Mouse (Mus musculus): Measurements from ENCODE around the gene Ppm1h. TPM values are rescaled to one million over a fixed set of nuclear protein-coding genes. Genes with fewer than 3 reads are reported as not detected.

The Ppm1h gene
- total and polyA plus RNA-seq, 3 experiments = 1.2 to 1.3 (median 1.3) TPM

DNA sequence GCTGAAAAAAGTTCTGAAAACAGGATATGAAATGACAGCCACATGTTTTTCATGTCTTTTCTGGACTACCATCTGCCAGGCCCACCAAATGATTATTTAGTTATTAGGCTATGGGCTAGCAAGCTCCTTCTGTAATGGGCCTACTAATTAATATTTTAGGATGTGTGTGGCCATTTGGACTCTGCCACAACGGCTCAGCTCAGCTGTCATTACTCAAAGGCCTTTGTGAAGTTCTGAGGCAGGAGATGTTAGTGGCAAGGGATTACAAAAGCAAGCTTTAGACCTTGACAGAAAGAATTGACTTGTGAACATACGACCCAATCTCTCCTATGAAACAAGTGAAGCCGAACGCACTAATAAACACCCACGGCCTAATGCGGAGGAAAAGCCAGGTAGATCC, 272.4 kb downstream of the Ppm1h start:
- no peaks in the 10 kb centered on the region for H3K79me2 ChIP-seq (replicated peaks; ENCODE audit: control insufficient read depth, extremely low read depth, insufficient read depth, poor library complexity, severe bottlenecking)
- H3K27me3 ChIP-seq (replicated peaks) = no peaks in the 10 kb centered on the region
- H3K9me3 ChIP-seq (replicated peaks; ENCODE audit: low read length) = no peaks in the 10 kb centered on the region
- H3K4me1 ChIP-seq (ENCODE audit: control insufficient read depth in 1 of 2, insufficient read depth in 2 of 2) = no peaks in the 10 kb centered on the region
- TF ChIP-seq SIN3A (IDR thresholded peaks at IDR 0.05; ENCODE audit: low read length) (no peak), PAX5 (IDR thresholded peaks at IDR 0.05; ENCODE audit: low read length) (no peak), KAT2A (IDR thresholded peaks at IDR 0.05; ENCODE audit: insufficient replicate concordance, low read length) (no peak), TBP (conservative IDR thresholded peaks at IDR 0.05; ENCODE audit: low read depth, low read length) (no peak), MAFK (IDR thresholded peaks at IDR 0.05; ENCODE audit: insufficient replicate concordance, low read length) (no peak), ELF1 (IDR thresholded peaks at IDR 0.05; ENCODE audit: low read depth, low read length) (no peak)
- in situ Hi-C loops (cut with MboI; ENCODE audit: low pct_ligation_motif_present, low pct_unique_long_range_greater_than_20kb, low sequenced_read_pairs) = no loop called here
- H3K4me2 ChIP-seq (ENCODE audit: insufficient read depth, low read depth, poor library complexity, severe bottlenecking) = no peak overlapping the region
- H3K9ac ChIP-seq (ENCODE audit: insufficient read depth, low read depth) = no peak overlapping the region
- no peak for DNase-seq (ENCODE audit: extremely low read depth)
- no peaks in the 10 kb centered on the region for H3K36me3 ChIP-seq (replicated peaks in 1 of 2; ENCODE audit: control insufficient read depth in 1 of 2, insufficient read depth in 1 of 2, low read length in 1 of 2)
- no peak overlapping the region for H3K27ac ChIP-seq (ENCODE audit: insufficient read depth, low read depth)
- dilution Hi-C loops (cut with MboI; ENCODE audit: extremely low pct_ligation_motif_present, extremely low pct_unique_long_range_greater_than_20kb, low sequenced_read_pairs) = no loop called here
- no peak overlapping the region for H3K4me3 ChIP-seq (replicated peaks in 1 of 3; ENCODE audit: low read depth in 2 of 3, low read length in 2 of 3, poor library complexity in 1 of 3)

GRCm38 (mm10) chr10:122953576-122953975, 275.0 kb downstream of the Ppm1h start:
- no peaks in the 10 kb centered on the region for H3K79me2 ChIP-seq (replicated peaks; ENCODE audit: control insufficient read depth, extremely low read depth, insufficient read depth, poor library complexity, severe bottlenecking)
- no peak overlapping the region for H3K9ac ChIP-seq (ENCODE audit: insufficient read depth, low read depth)
- H3K27me3 ChIP-seq (replicated peaks) = no peaks in the 10 kb centered on the region
- H3K4me1 ChIP-seq (ENCODE audit: control insufficient read depth in 1 of 2, insufficient read depth in 2 of 2) = no peaks in the 10 kb centered on the region
- no peak for DNase-seq (ENCODE audit: extremely low read depth)
- TF ChIP-seq CHD1 (IDR thresholded peaks at IDR 0.05; ENCODE audit: low read depth, low read length) (no peak), ZC3H11A (IDR thresholded peaks at IDR 0.05; ENCODE audit: low read depth, low read length) (no peak), EP300 (IDR thresholded peaks at IDR 0.05; ENCODE audit: low read length) (no peak), TBP (conservative IDR thresholded peaks at IDR 0.05; ENCODE audit: low read depth, low read length) (no peak), ETS1 (conservative IDR thresholded peaks at IDR 0.05; ENCODE audit: low read depth, low read length) (no peak)
- H3K36me3 ChIP-seq (replicated peaks in 1 of 2; ENCODE audit: control insufficient read depth in 1 of 2, insufficient read depth in 1 of 2, low read length in 1 of 2) = no peaks in the 10 kb centered on the region
- H3K4me2 ChIP-seq (ENCODE audit: insufficient read depth, low read depth, poor library complexity, severe bottlenecking) = no peak overlapping the region
- dilution Hi-C loops (cut with MboI; ENCODE audit: extremely low pct_ligation_motif_present, extremely low pct_unique_long_range_greater_than_20kb, low sequenced_read_pairs) = no loop called here
- no peak overlapping the region for H3K27ac ChIP-seq (ENCODE audit: insufficient read depth, low read depth)
- H3K9me3 ChIP-seq (replicated peaks; ENCODE audit: low read length) = no peaks in the 10 kb centered on the region
- no peak overlapping the region for H3K4me3 ChIP-seq (replicated peaks in 1 of 3; ENCODE audit: low read depth in 2 of 3, low read length in 2 of 3, poor library complexity in 1 of 3)
- in situ Hi-C loops (cut with MboI; ENCODE audit: low pct_ligation_motif_present, low pct_unique_long_range_greater_than_20kb, low sequenced_read_pairs) = no loop called here

DNA sequence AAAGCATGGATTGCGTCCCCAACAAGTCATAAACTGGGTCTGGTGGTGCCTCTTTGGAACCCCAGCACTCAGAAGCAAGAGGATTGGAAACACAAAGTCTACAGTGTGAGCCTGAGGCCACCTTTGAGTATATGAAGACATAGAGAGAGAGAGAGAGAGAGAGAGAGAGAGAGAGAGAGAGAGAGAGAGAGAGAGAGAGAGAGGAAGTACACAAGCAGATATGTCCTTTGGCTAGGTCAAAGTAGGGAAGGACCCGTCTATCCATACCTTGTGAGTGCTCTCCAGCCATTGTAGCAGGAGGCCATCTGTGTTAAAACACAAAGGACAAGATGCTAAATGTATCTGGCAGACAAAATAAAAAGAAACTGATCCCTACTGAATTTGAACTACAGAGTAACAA, 279.4 kb downstream of the Ppm1h start:
- no peak overlapping the region for H3K9ac ChIP-seq (ENCODE audit: insufficient read depth, low read depth)
- dilution Hi-C loops (cut with MboI; ENCODE audit: extremely low pct_ligation_motif_present, extremely low pct_unique_long_range_greater_than_20kb, low sequenced_read_pairs) = no loop called here

More for the DNA sequence above, 279.4 kb downstream of the Ppm1h start:
- Histone ChIP-seq H3K4me3 (replicated peaks in 1 of 3; ENCODE audit: low read depth in 2 of 3, low read length in 2 of 3, poor library complexity in 1 of 3) (no peak overlapping the region), H3K27me3 (replicated peaks) (no peaks in the 10 kb centered on the region), H3K9me3 (replicated peaks; ENCODE audit: low read length) (no peaks in the 10 kb centered on the region), H3K36me3 (replicated peaks in 1 of 2; ENCODE audit: control insufficient read depth in 1 of 2, insufficient read depth in 1 of 2, low read length in 1 of 2) (no peaks in the 10 kb centered on the region), H3K4me1 (ENCODE audit: control insufficient read depth in 1 of 2, insufficient read depth in 2 of 2) (no peaks in the 10 kb centered on the region), H3K27ac (ENCODE audit: insufficient read depth, low read depth) (no peak overlapping the region), H3K4me2 (ENCODE audit: insufficient read depth, low read depth, poor library complexity, severe bottlenecking) (no peak overlapping the region), H3K79me2 (replicated peaks; ENCODE audit: control insufficient read depth, extremely low read depth, insufficient read depth, poor library complexity, severe bottlenecking) (no peaks in the 10 kb centered on the region)
- DNase-seq (ENCODE audit: extremely low read depth) = no peak
- no peak for TF ChIP-seq CTCF (conservative IDR thresholded peaks at IDR 0.05 in 1 of 2, IDR thresholded peaks at IDR 0.05 in 1 of 2; ENCODE audit: low read depth in 2 of 2, low read length in 2 of 2)
- TF ChIP-seq ZMIZ1 (IDR thresholded peaks at IDR 0.05; ENCODE audit: low read depth, low read length) = no peak
- TF ChIP-seq ETS1 (conservative IDR thresholded peaks at IDR 0.05; ENCODE audit: low read depth, low read length) = no peak
- TF ChIP-seq ZNF384 (IDR thresholded peaks at IDR 0.05; ENCODE audit: low read depth, low read length) = no peak
- TF ChIP-seq GABPA (IDR thresholded peaks at IDR 0.05; ENCODE audit: insufficient replicate concordance, low read depth, low read length) = no peak
- no peak for TF ChIP-seq RCOR1 (conservative IDR thresholded peaks at IDR 0.05; ENCODE audit: low read depth, low read length)
- no peak for TF ChIP-seq MAZ (IDR thresholded peaks at IDR 0.05; ENCODE audit: low read depth, low read length)
- TF ChIP-seq USF2 (conservative IDR thresholded peaks at IDR 0.05; ENCODE audit: low read depth, low read length) = no peak
- TF ChIP-seq CHD2 (IDR thresholded peaks at IDR 0.05; ENCODE audit: low read length) = no peak
- TF ChIP-seq EP300 (IDR thresholded peaks at IDR 0.05; ENCODE audit: low read length) = no peak
- TF ChIP-seq ELF1 (IDR thresholded peaks at IDR 0.05; ENCODE audit: low read depth, low read length) = no peak
- TF ChIP-seq E2F4 (IDR thresholded peaks at IDR 0.05; ENCODE audit: insufficient replicate concordance, low read depth, low read length) = no peak
- no peak for TF ChIP-seq TCF12 (IDR thresholded peaks at IDR 0.05; ENCODE audit: low read depth, low read length)
- no peak for TF ChIP-seq MAX (IDR thresholded peaks at IDR 0.05; ENCODE audit: low read length)
- no peak for TF ChIP-seq CHD1 (IDR thresholded peaks at IDR 0.05; ENCODE audit: low read depth, low read length)
- TF ChIP-seq NELFE (IDR thresholded peaks at IDR 0.05; ENCODE audit: low read depth, low read length) = no peak
- no peak for TF ChIP-seq JUND (conservative IDR thresholded peaks at IDR 0.05; ENCODE audit: low read depth, low read length)
- TF ChIP-seq TBP (conservative IDR thresholded peaks at IDR 0.05; ENCODE audit: low read depth, low read length) = no peak
- in situ Hi-C loops (cut with MboI; ENCODE audit: low pct_ligation_motif_present, low pct_unique_long_range_greater_than_20kb, low sequenced_read_pairs) = no loop called here
